In genomic region chr5:113607941-113608431, GRCm38 (mm10) we compare ENCODE assay signal across 9 mouse cellular contexts. TPM values are rescaled to one million over a fixed set of nuclear protein-coding genes. Genes with fewer than 3 reads are reported as not detected.
DNase-seq lines count a peak whose midpoint lies in the region; ATAC-seq and TF ChIP-seq lines count a peak whose summit lies in the region.
"Had no signal": no experiment of that assay in that cellular context is flagged by ENCODE, and none has a peak within 500 bp of the region (broad histone marks: within the 10 kb centered on the region; RNA-seq: fewer than 3 reads in every experiment).

No protein-coding gene starts in this region.

- no peaks in the 10 kb centered on the region for H3K79me2 ChIP-seq in myocyte (ENCODE audit: control insufficient read depth, insufficient read depth)

- no peak for DNase-seq in lung, adult 2 months
- DNase-seq in heart, postnatal 4 days, result peak; percentile 45
- no peak for DNase-seq in spleen, adult 12 weeks (ENCODE audit: low spot score)
- no peak for DNase-seq in liver

- no peaks in the 10 kb centered on the region for H3K9me3 ChIP-seq in lung, embryonic 15.5 days
- H3K9me3 ChIP-seq in embryonic facial prominence, embryonic 15.5 days (replicated peaks), result no peaks in the 10 kb centered on the region

- H3K4me3 ChIP-seq in lung, embryonic 15.5 days, result no peak overlapping the region
- no peak overlapping the region for H3K4me3 ChIP-seq in lung, adult 2 months (replicated peaks; ENCODE audit: extremely low read depth, low read depth, low read length)
- no peak overlapping the region for H3K4me3 ChIP-seq in embryonic facial prominence, embryonic 15.5 days (replicated peaks)
- H3K4me3 ChIP-seq in myocyte, result peak overlapping the region; percentile 20

- no peaks in the 10 kb centered on the region for H3K27me3 ChIP-seq in lung, embryonic 15.5 days
- H3K27me3 ChIP-seq in embryonic facial prominence, embryonic 15.5 days, result no peaks in the 10 kb centered on the region
- no peaks in the 10 kb centered on the region for H3K27me3 ChIP-seq in myocyte (ENCODE audit: control insufficient read depth, insufficient read depth, insufficient read length)

- no peak for ATAC-seq in lung, embryonic 15.5 days (ENCODE audit: borderline replicate concordance, extremely low read depth, low FRiP score, low TSS enrichment)
- peak; percentile 69 for ATAC-seq in embryonic facial prominence, embryonic 15.5 days (ENCODE audit: insufficient number of reproducible peaks, low FRiP score, low TSS enrichment, low read depth)
- ATAC-seq in granulocyte monocyte progenitor cell, adult 5-6 weeks (replicated peaks; ENCODE audit: poor library complexity, severe bottlenecking), result no peak

- H3K9ac ChIP-seq in lung, embryonic 15.5 days, result no peak overlapping the region
- no peak overlapping the region for H3K9ac ChIP-seq in embryonic facial prominence, embryonic 15.5 days

- peak overlapping the region; percentile 84 for H3K27ac ChIP-seq in lung, embryonic 15.5 days
- H3K27ac ChIP-seq in embryonic facial prominence, embryonic 15.5 days (replicated peaks), result peak overlapping the region; percentile 71
- H3K27ac ChIP-seq: macrophage had no signal

- WGBS in lung, embryonic 15.5 days, result 21% methylated on average over 13 of the region's 13 CpGs
- 21% methylated on average over 13 of the region's 13 CpGs for WGBS in lung, adult 2 months
- WGBS in embryonic facial prominence, embryonic 15.5 days, result 15% methylated on average over 13 of the region's 13 CpGs

- H3K4me1 ChIP-seq in lung, embryonic 15.5 days, result peaks cover 58% of the 10 kb centered on the region
- peaks cover 2% of the 10 kb centered on the region for H3K4me1 ChIP-seq in lung, adult 2 months (ENCODE audit: control insufficient read depth, insufficient read depth, low read length)
- H3K4me1 ChIP-seq in embryonic facial prominence, embryonic 15.5 days, result peaks cover 50% of the 10 kb centered on the region

- TF ChIP-seq POLR2A in lung, adult 2 months (IDR thresholded peaks at IDR 0.05; ENCODE audit: borderline replicate concordance, extremely low read depth, low read depth, low read length), result no peak
- peak; percentile 82 for TF ChIP-seq POLR2A in myocyte (IDR thresholded peaks at IDR 0.05; ENCODE audit: insufficient read length, low read depth)

- TF ChIP-seq CTCF in lung, adult 2 months (IDR thresholded peaks at IDR 0.05; ENCODE audit: insufficient read depth, low read length), result no peak

- H3K36me3 ChIP-seq in lung, embryonic 15.5 days, result no peaks in the 10 kb centered on the region
- no peaks in the 10 kb centered on the region for H3K36me3 ChIP-seq in embryonic facial prominence, embryonic 15.5 days
- H3K36me3 ChIP-seq in myocyte (ENCODE audit: control insufficient read depth, insufficient read depth), result no peaks in the 10 kb centered on the region

- peak overlapping the region; percentile 22; the same call in 1 of the 2 replicates for H3K4me2 ChIP-seq in lung, embryonic 15.5 days
- H3K4me2 ChIP-seq in embryonic facial prominence, embryonic 15.5 days (replicated peaks), result no peak overlapping the region
- peak overlapping the region; percentile 92 for H3K4me2 ChIP-seq in myocyte (ENCODE audit: low read depth)

- no peak overlapping the region for H3ac ChIP-seq in myocyte (ENCODE audit: control insufficient read depth, insufficient read length)

TF ChIP-seq in myocyte, 11 proteins besides CTCF, POLR2A, EP300 and RAD21:
- no peak for TF ChIP-seq MYOD1 (IDR thresholded peaks at IDR 0.05; ENCODE audit: control insufficient read depth in 1 of 3, insufficient read length in 2 of 3, low read depth in 2 of 3)
- no peak for TF ChIP-seq MAX (IDR thresholded peaks at IDR 0.05; ENCODE audit: low read depth)
- TF ChIP-seq TCF12 (IDR thresholded peaks at IDR 0.05; ENCODE audit: insufficient read depth, poor library complexity, severe bottlenecking), result no peak
- TF ChIP-seq POLR2AphosphoS2 (IDR thresholded peaks at IDR 0.05; ENCODE audit: insufficient read length, low read depth), result peak; percentile 86
- TF ChIP-seq CEBPB (IDR thresholded peaks at IDR 0.05; ENCODE audit: insufficient read depth, poor library complexity, severe bottlenecking), result no peak

RNA-seq across cellular contexts. Expression of gene Cmklr1, which starts 42.2 kb away (rescaled TPM):
- 17.5 and 21.4 TPM in 2 replicates for polyA plus RNA-seq in lung, embryonic 15.5 days (2015; fragmentation: Nextera tagmentation; extraction: Ambion mirVana)
- polyA plus RNA-seq in lung, adult 2 months (2012; rRNA removed), result 271 and 341 TPM in 2 replicates
- polyA plus RNA-seq in embryonic facial prominence, embryonic 15.5 days (2015; fragmentation: Nextera tagmentation; extraction: Ambion mirVana), result 7.0 and 12.4 TPM in 2 replicates
- total RNA-seq in heart, postnatal 4 days (2021), result 10 to 100 TPM; 12.6 to 14.6 TPM
- polyA plus RNA-seq in myocyte (2012; fragmentation: generic; extraction: Trizol), result 14.1 TPM
- total RNA-seq in granulocyte monocyte progenitor cell, adult 5-6 weeks (2014; fragmentation: Nextera tagmentation), result 1.7 TPM in 1 of 2 replicates, not detected in the other
- total RNA-seq in granulocyte monocyte progenitor cell, adult 5-6 weeks (2017), result not detected in 2 replicates

Comparison
In these comparisons a context has a peak if more than half of its experiments do, and no peak if none do; other contexts are left out.
1. RNA of gene Cmklr1, which starts 42.2 kb away (polyA plus RNA-seq): 271 to 341 TPM in lung, adult 2 months; 17.5 to 21.4 TPM in lung, embryonic 15.5 days, 14.1 TPM in myocyte (single experiment) and 7.0 to 12.4 TPM in embryonic facial prominence, embryonic 15.5 days; every median in the first group is over 10 times any median in the second.